Mouse (Mus musculus): ENCODE results near the gene Fam136a.
"Not testable (repeated sequence)": the region's sequence is repeated elsewhere in the genome, so short reads cannot be mapped to it uniquely, and the experiment has no call there.

The Fam136a gene

GRCm38 (mm10) chr6:86365371-86366124 lies at the start of gene Fam136a:
Gene Fam136a, plus strand, starts transcription at chr6:86365646.
- peak; percentile 97 for DNase-seq (ENCODE audit: low spot score)

- DNase-seq (ENCODE audit: low spot score): no peak
These were observed 48.4 kb upstream of the Fam136a start for GRCm38 (mm10) chr6:86317066-86317465.

GRCm38 (mm10) chr6:86318855-86319254 lies 46.6 kb upstream of the Fam136a start:
- DNase-seq (ENCODE audit: low spot score): no peak

- no peak for DNase-seq (ENCODE audit: low spot score)
These were observed 43.3 kb upstream of the Fam136a start for GRCm38 (mm10) chr6:86322031-86322563.

GRCm38 (mm10) chr6:86322991-86323390 lies 42.5 kb upstream of the Fam136a start:
- no peak for DNase-seq (ENCODE audit: low spot score)

GRCm38 (mm10) chr6:86324400-86324799 lies 41.0 kb upstream of the Fam136a start:
- DNase-seq (ENCODE audit: low spot score): no peak

- DNase-seq (ENCODE audit: low spot score): no peak
These were observed 39.8 kb upstream of the Fam136a start for GRCm38 (mm10) chr6:86325646-86326045.

GRCm38 (mm10) chr6:86326866-86327265 lies 38.6 kb upstream of the Fam136a start:
- no peak for DNase-seq (ENCODE audit: low spot score)

- no peak for DNase-seq (ENCODE audit: low spot score)
These were observed 37.1 kb upstream of the Fam136a start for GRCm38 (mm10) chr6:86328369-86328768.

GRCm38 (mm10) chr6:86329943-86330342 lies 35.5 kb upstream of the Fam136a start:
- no peak for DNase-seq (ENCODE audit: low spot score)

GRCm38 (mm10) chr6:86335121-86335849 lies 30.2 kb upstream of the Fam136a start:
- DNase-seq (ENCODE audit: low spot score): no peak

- DNase-seq (ENCODE audit: low spot score): no peak
These were observed 29.6 kb upstream of the Fam136a start for GRCm38 (mm10) chr6:86335860-86336259.

- not testable (repeated sequence) for DNase-seq (ENCODE audit: low spot score)
These were observed 29.1 kb upstream of the Fam136a start for GRCm38 (mm10) chr6:86336340-86336739.

- no peak for DNase-seq (ENCODE audit: low spot score)
These were observed 21.8 kb upstream of the Fam136a start for GRCm38 (mm10) chr6:86343656-86344055.

- DNase-seq (ENCODE audit: low spot score): no peak
These were observed 19.4 kb upstream of the Fam136a start for GRCm38 (mm10) chr6:86346063-86346462.

GRCm38 (mm10) chr6:86349257-86349656 lies 16.2 kb upstream of the Fam136a start:
- DNase-seq (ENCODE audit: low spot score): no peak

GRCm38 (mm10) chr6:86354948-86355347 lies 10.5 kb upstream of the Fam136a start:
- DNase-seq (ENCODE audit: low spot score): no peak

GRCm38 (mm10) chr6:86356956-86357355 lies 8.5 kb upstream of the Fam136a start:
- no peak for DNase-seq (ENCODE audit: low spot score)

- peak; percentile 62 for DNase-seq (ENCODE audit: low spot score)
These were observed 4.8 kb upstream of the Fam136a start for GRCm38 (mm10) chr6:86360691-86361090.

GRCm38 (mm10) chr6:86361373-86361772 lies 4.1 kb upstream of the Fam136a start:
- DNase-seq (ENCODE audit: low spot score): no peak

- DNase-seq (ENCODE audit: low spot score): peak; percentile 86
These were observed 854 bp upstream of the Fam136a start for GRCm38 (mm10) chr6:86364442-86365141.

- peak; percentile 74 for DNase-seq (ENCODE audit: low spot score)
These were observed 843 bp downstream of the Fam136a start for GRCm38 (mm10) chr6:86366125-86366852.

All from testis, postnatal 10 days (tissue).